Mouse (Mus musculus): Measurements from ENCODE around the gene Nhs.

Nhs gene

GRCm38 (mm10) chrX:162020039-162020566 is 139.4 kb downstream of the Nhs start:
- no peak for DNase-seq (ENCODE audit: low read depth in 1 of 2, low spot score in 2 of 2)

GRCm38 (mm10) chrX:162017471-162017870 is 142.1 kb downstream of the Nhs start:
- DNase-seq (ENCODE audit: low read depth in 1 of 2, low spot score in 2 of 2), result no peak

- DNase-seq (ENCODE audit: low read depth in 1 of 2, low spot score in 2 of 2), result no peak
Measured at GRCm38 (mm10) chrX:162012570-162012969, 147.0 kb downstream of the Nhs start.

- no peak for DNase-seq (ENCODE audit: low read depth in 1 of 2, low spot score in 2 of 2)
Measured at GRCm38 (mm10) chrX:162009876-162010275, 149.7 kb downstream of the Nhs start.

GRCm38 (mm10) chrX:162003818-162004217 is 155.7 kb downstream of the Nhs start:
- DNase-seq (ENCODE audit: low read depth in 1 of 2, low spot score in 2 of 2), result no peak

GRCm38 (mm10) chrX:161998876-161999275 is 160.7 kb downstream of the Nhs start:
- no peak for DNase-seq (ENCODE audit: low read depth in 1 of 2, low spot score in 2 of 2)

GRCm38 (mm10) chrX:161997170-161997795 is 162.2 kb downstream of the Nhs start:
- DNase-seq (ENCODE audit: low read depth in 1 of 2, low spot score in 2 of 2), result no peak

- DNase-seq (ENCODE audit: low read depth in 1 of 2, low spot score in 2 of 2), result no peak
Measured at GRCm38 (mm10) chrX:161990171-161990570, 169.4 kb downstream of the Nhs start.

GRCm38 (mm10) chrX:161984961-161985360 is 174.6 kb downstream of the Nhs start:
- DNase-seq (ENCODE audit: low read depth in 1 of 2, low spot score in 2 of 2), result no peak

GRCm38 (mm10) chrX:161981399-161981798 is 178.1 kb downstream of the Nhs start:
- DNase-seq (ENCODE audit: low read depth in 1 of 2, low spot score in 2 of 2), result no peak

DNA sequence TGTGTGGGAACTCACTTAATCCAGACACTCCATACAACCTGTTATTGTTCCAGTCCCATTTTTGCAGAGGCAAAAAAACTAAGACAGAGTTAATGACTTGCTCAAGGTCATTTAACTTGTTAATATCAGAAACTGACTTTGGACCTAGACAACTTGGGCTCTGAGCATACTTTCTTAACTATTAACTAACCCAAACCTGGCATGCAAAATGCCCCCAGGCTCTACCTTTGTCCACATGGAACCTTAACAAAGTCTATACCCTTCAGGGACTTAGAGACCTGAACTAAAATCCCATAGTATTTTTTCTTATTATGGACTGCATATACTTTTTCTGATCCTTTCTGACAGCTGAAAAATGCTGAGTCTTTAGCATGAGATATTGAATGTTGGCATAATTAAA is 179.6 kb downstream of the Nhs start:
- DNase-seq (ENCODE audit: low read depth in 1 of 2, low spot score in 2 of 2), result no peak

DNA sequence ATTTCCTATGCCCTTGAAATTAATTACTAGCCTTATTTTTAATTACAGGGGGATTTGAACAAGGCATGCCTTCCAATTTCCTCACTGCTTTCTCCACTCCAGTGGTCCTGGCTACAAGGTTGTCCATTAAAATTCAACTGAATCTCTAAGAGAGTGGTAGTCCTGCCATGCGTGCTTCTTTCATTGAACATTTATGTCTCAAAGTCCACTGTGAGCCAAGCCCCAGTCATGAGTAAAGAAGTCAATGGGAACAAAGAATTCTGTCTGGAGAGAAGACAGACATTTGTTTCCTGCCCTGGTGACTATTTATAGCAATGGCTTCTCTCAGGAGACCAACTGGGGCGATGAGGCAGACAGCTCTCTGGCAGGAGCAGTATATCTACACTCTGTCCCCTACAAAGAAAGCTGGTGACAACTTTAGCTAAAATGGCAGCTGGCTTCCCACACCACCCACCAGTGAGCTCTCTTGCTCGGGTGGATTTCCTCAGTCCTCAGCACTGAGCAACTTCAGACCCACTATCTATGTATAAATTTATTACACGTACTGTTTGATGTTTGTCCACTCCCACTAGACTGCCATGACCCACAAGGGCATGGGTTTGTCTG is 182.2 kb downstream of the Nhs start:
- DNase-seq (ENCODE audit: low read depth in 1 of 2, low spot score in 2 of 2), result no peak

GRCm38 (mm10) chrX:161976376-161976775 is 183.2 kb downstream of the Nhs start:
- no peak for DNase-seq (ENCODE audit: low read depth in 1 of 2, low spot score in 2 of 2)

DNA sequence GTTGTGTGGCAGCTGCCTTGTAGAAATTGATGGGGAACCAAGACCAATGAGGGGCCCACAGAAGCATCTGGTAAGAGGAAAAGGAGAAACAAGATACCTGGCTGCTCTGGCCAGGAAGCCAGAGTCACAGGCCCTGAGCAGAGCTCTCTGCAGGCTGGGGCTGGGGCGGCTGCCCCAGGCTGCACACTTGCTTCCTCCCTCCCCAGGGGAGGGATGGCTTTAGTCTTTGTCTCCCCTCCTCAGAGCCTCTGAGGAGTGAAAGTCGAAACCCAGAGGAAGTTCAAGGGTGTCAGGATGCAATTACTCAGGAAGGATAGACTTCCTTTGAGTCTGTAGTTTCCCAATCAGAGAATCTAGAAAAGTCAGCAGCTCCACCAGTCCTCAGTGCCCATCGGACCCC is 186.0 kb downstream of the Nhs start:
- DNase-seq (ENCODE audit: low read depth in 1 of 2, low spot score in 2 of 2), result no peak

GRCm38 (mm10) chrX:161972723-161973122 is 186.8 kb downstream of the Nhs start:
- no peak for DNase-seq (ENCODE audit: low read depth in 1 of 2, low spot score in 2 of 2)

DNA sequence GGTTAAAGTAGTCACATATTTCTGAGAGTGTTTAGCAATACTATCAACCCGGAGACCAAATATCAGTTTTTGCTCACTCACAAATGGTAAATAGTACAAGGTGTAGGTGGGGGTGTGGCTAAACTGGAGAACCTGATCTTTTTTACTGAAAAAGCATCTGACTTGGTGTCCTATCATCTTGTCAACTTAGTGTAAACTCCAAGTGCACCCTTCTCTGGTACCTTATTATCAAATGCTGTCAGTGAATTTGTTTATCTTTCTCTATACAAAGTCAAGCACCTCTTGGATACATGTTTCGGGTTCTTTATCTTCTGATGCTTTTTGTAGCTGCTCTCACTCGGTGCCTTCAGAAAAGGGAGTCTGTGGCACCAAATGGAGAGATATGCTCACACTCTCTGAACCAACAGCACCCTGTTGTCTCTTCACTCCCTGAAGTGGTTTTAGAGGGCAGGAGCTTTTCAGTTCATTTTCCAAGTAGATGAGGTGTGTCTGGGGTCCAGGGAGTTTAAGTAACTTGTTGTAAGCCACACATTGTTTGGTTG is 187.5 kb downstream of the Nhs start:
- DNase-seq (ENCODE audit: low read depth in 1 of 2, low spot score in 2 of 2), result no peak

DNA sequence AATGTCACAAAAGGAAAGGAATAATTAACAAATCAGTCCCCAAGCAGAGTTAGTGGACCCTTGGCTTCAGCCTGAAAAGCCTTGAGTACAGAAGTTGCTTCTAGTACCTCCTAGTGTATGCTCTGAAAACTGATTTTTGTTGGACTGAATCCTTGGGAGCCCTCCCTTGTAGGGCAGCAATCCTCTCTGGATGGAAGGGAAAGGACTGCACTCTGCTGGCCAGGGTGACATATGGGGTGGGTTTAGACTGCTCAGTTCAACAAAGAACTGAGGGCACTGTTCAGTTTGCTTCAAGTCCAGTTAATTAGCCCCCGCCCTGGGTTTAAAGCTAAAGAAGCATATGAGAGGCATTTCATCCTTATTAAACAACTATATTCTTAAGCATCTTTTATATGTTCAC is 188.4 kb downstream of the Nhs start:
- no peak for DNase-seq (ENCODE audit: low read depth in 1 of 2, low spot score in 2 of 2)

- DNase-seq (ENCODE audit: low read depth in 1 of 2, low spot score in 2 of 2), result no peak
Measured at GRCm38 (mm10) chrX:161967692-161968091, 191.8 kb downstream of the Nhs start.

DNA sequence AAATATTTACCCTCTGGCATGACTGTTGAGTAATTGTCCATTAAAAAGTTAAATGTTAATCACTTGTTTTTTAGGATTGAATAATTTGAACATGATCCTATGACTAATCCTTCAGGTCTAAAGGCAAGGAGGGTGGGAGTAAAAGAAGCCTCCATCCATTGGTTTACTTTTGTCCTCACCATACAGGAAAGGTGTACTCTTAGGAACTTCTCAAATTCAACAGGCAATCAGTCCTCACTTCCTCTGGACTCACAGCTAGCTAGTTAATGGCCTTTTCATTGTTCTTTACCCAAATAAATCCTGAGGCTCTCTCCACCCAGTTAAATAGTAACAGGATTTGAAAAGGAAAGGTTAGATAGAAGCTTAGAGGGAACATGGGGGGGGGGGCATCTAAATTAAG is 196.2 kb downstream of the Nhs start:
- no peak for DNase-seq (ENCODE audit: low read depth in 1 of 2, low spot score in 2 of 2)

DNA sequence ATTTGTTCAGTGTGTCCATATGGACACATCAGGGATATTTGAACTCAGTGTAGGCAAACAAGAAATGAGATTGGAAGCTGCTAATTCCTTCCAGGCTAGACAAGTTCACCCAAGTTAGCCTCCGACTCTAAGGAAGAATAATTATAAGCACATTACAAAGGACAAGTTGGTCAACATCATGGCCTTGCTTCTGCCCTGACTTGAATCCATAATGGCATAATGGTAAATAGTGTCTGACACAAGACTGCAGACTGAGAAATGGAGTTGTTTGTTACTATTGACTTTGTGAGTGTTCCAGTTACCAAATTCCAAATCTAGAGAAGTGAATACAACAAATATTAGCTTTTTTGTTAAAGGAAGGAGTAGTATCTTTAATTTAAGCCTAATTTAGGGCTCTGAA is 196.7 kb downstream of the Nhs start:
- DNase-seq (ENCODE audit: low read depth in 1 of 2, low spot score in 2 of 2), result no peak

DNA sequence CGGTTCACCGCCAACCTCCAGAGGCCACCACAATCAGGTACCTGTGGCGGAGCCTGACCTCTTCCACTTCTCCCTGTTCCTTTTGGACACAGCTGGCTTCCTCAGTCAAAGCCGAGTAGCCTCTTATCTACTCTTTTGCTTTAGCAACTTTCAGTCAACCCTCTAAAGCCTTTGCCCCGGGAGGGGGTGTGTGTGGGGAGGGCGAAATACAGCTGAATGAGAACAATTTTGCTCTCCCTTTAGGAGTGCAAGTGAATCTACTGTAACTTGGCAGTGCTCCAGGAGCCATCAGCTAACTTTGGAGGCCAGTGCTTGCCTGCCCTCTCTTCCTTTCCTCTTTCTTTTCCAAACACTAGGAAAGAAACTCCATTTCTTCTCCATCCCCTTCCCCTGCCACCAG is 197.8 kb downstream of the Nhs start:
- no peak for DNase-seq (ENCODE audit: low read depth in 1 of 2, low spot score in 2 of 2)

DNA sequence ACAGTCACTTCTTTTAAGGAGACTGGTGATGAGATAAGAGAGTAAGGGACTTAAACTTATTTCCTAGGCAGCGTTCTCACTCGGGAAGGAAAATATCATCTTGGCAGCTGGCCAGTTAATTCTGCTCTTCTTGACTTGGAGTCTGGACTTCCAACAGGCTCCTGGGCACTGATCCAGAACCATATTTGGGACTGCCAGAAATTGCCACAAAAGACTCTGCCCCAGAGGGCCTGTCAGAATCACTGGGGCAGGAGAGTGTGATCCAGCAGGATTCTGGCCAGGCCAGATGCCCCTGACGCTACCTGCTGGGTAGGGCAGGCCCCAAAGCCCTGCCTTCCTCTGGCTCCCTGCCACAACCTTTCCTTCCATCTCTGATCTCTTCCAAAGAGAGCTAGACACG is 198.4 kb downstream of the Nhs start:
- no peak for DNase-seq (ENCODE audit: low read depth in 1 of 2, low spot score in 2 of 2)

- DNase-seq (ENCODE audit: low read depth in 1 of 2, low spot score in 2 of 2), result no peak
Measured at GRCm38 (mm10) chrX:161952356-161952755, 207.2 kb downstream of the Nhs start.

Measured in monocyte, adult 2 months (primary cell).